Mouse (Mus musculus): ENCODE data around the gene Mapkap1.
A peak's percentile ranks its signal among the peaks of the same experiment; 100 is the strongest.

DNA sequence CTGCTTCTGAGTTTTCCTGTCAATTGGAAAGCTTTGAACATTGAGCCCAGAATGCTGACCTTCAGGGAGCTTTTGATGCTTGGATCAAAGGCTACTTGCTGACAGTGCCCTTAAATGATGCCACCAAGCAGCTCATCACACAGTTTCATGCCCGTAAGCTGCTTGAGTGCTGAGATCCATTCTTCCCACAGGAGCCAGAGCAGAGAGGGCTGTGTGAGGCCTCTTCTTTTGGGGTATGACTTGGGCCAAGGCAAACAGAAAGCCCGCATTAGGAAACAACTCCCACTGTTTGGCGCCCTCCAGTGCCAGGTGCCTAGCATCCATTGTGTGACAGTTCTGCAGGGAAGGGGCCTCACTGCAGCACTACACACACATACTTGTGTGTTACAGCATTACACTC is 123.5 kb downstream of the Mapkap1 start:
- peak; percentile 61 for TF ChIP-seq CTCF (IDR thresholded peaks at IDR 0.05; ENCODE audit: low read depth)
- TF ChIP-seq EP300 (optimal IDR thresholded peaks at IDR 0.05) = no peak

Data from stomach, postnatal 0 days (tissue).